Mouse (Mus musculus): Measurements from ENCODE around the gene Rpl4.
"Not testable (repeated sequence)": the region's sequence is repeated elsewhere in the genome, so short reads cannot be mapped to it uniquely, and the experiment has no call there.

The Rpl4 gene

DNA sequence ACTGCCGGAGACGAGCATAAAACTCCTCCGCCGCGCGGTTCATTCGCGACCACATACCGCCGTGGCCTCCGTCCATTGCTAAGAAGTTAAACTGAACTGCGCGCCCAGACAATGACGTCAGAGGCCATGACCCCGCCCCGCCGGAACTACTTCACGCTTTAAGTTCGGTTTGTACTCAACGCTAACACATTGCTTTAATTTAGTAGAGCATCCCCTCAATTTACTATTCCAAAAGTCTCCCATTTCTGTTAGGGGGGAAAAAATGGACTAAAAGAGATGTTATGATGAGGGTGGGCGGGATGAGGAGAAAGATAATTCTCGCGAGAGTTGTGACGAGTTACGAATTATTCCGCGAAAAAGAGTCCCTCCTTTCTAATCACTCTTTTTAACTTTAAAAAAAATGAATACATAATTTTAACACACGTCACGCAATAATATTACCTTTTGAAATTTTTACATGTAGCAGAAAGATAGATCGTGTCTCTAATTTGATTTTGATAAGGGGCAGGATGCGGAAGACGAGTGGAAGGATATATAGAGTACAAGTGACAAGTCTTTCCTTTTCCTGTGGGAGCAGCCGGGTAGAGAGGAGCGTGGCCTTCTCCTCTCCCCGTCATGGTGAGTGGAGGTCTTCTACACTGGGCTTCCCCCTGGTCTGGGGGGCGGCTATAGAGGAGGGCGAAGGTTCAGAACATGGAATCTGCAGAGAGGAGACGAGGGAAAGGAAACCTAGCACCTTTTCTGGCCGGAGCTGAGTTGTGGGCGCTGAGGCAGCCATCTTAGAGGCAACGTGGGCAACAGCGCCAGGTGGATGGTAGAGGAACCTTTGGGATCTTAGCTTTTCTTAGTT is at the start of gene Rpl4, which contains the start of gene Zwilch:
Rpl4 (plus strand) TSS at position 560 of the 850 bp plus-strand sequence.
Zwilch (minus strand) TSS at position 289 of the 850 bp plus-strand sequence.
- peak; percentile 75 for DNase-seq (ENCODE audit: low spot score)

GRCm38 (mm10) chr9:64124846-64125245 is 48.3 kb upstream of the Rpl4 start:
- DNase-seq (ENCODE audit: low spot score) = not testable (repeated sequence)

DNA sequence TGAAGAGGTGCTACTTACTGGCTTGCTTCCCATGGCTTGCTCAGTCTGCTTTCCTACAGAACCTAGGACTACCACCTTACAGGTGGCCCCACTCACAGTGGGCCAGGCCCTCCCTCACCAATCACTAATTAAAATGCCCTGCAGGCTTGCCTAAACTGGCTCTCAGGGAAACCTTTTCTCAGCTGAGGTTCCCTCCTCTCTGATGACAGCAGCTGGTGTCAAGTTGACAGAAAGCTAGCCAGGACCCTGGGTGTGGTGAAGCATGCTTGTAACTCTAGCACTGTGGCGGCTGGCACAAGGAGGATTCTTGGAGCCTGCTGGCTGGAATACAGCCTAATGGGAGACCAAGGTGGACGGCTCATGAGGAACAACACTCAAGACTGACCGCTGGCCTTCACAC is 47.9 kb upstream of the Rpl4 start:
- no peak for DNase-seq (ENCODE audit: low spot score)

- no peak for DNase-seq (ENCODE audit: low spot score)
Measured at GRCm38 (mm10) chr9:64126121-64126520, 47.1 kb upstream of the Rpl4 start.

GRCm38 (mm10) chr9:64131623-64132022 is 41.6 kb upstream of the Rpl4 start:
- no peak for DNase-seq (ENCODE audit: low spot score)

GRCm38 (mm10) chr9:64138896-64139295 is 34.3 kb upstream of the Rpl4 start:
- DNase-seq (ENCODE audit: low spot score) = peak; percentile 22

DNA sequence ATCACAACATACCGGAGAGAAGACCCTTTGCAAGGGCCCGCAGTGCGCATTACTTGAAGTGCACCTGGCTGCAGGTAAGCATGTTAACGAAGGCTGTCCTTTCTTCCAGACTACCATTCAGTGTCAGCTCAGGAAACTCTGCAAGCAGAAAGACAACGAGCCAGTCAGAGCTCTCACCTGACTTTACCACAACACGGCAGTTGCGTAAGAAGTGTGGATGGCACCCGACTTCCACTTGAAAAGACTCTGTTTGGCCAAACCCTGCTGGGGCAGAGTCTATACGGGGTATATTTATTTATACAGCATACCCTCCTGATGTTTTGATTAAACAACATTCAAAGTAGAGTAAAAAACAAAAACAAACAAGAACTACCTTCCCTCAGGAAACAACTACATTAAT is 33.3 kb upstream of the Rpl4 start:
- DNase-seq (ENCODE audit: low spot score) = no peak

DNA sequence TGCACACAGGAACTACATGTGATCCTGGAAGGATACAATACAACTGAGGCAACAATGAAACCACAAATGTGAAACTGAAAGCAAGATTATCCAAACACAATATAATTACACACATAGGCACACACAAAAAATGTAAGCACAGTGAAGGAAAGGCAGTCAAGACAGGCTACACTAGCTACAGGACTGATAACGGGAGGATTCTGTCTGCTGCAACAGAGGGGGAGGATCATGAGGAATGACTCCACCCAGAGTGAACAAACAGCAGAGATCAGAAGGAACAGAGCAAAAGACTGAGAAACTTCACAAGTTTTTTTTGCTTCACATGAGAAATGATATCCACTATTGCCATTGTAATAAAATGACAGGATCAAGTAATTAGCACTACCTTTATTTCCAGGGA is 16.5 kb upstream of the Rpl4 start:
- no peak for DNase-seq (ENCODE audit: low spot score)

GRCm38 (mm10) chr9:64160471-64160870 is 12.7 kb upstream of the Rpl4 start:
- DNase-seq (ENCODE audit: low spot score) = no peak

- DNase-seq (ENCODE audit: low spot score) = not testable (repeated sequence)
Measured at GRCm38 (mm10) chr9:64169967-64170366, 3.2 kb upstream of the Rpl4 start.

GRCm38 (mm10) chr9:64172145-64172815 is 895 bp upstream of the Rpl4 start:
- no peak for DNase-seq (ENCODE audit: low spot score)

GRCm38 (mm10) chr9:64173666-64174220 is 568 bp downstream of the Rpl4 start:
- no peak for DNase-seq (ENCODE audit: low spot score)

DNA sequence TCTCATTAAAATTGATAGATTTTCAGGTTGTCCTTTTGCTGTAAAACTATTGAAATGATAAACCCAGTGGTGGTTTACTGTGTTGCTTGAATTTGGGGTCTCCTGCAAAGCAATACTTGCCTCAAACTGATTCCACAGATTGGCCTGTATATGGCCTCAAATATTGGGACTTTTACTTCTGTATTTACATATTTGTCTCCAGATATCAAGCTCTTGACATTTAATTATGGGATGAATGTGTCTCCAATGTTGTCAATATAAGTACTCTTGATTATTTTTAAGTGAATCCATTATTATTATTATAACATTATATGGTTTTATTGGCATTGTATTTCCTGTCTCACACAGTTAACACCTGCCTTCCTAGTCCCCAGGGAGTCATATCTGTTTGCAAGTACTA is 1.2 kb downstream of the Rpl4 start:
- DNase-seq (ENCODE audit: low spot score) = no peak

- no peak for DNase-seq (ENCODE audit: low spot score)
Measured at GRCm38 (mm10) chr9:64174766-64175165, 1.6 kb downstream of the Rpl4 start.

DNA sequence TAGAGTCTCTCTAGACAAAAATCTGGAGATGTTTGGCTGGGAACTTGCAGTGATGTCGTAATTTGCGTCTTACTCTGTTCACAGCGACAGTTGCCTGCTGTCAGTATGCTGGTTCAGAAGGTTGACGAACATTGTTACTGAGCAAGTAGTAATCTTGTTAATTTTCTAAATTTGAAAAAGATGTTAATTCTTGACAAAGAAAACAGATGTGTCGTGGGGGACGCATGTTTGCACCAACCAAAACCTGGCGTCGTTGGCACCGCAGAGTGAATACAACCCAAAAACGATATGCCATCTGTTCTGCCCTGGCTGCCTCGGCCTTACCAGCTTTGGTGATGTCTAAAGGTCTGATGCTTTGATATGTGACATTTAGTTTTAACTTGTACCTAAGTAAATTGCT is 2.2 kb downstream of the Rpl4 start:
- no peak for DNase-seq (ENCODE audit: low spot score)

DNA sequence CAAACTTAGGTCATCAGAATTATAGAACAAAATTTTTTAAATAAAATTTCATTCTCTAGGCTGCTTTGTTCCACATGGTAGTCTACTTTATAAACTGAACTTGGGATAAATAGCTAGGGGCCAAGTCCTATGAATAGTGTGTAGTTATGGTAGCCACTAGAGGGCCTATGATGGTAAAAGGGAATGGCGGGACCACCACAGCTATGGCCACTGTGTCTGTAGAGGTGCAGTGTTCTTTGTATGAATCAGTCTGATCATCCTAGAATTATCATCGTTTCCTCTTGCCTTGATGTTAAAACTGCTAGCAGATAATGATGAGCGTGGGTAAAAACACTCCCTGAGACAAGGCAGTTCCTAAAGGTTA is 5.4 kb downstream of the Rpl4 start:
- no peak for DNase-seq (ENCODE audit: low spot score)

DNA sequence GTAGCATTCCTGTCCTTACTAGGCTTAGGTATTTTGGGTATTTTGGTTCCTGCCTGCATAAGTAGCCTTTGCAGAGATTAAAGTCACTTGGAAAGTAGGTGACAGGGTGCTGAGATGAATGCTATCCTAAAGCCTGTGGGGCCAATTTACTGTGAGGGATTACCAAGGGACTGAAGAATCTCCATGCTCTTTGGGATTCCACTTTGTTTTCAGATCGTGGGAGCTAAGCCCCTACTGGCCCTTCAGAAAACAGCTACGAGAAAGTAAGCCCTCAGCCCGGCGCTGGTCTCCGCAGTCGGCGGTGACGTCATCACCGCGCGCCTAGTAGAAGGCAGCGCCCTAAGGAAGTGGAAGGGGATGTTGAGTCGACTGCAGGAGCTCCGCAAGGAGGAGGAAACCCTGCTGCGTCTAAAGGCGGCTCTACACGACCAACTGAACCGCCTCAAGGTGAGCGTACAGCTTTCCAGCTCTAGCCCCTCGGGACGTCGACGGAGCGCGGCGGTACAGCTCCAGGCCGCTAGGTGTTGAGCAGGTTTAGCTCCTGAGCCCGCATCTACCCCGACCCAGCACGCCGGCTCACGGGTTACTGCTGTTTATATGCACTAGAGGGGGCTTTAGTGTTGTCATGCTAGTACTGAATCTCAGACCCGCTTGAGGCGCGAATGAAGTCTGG is 5.9 kb downstream of the Rpl4 start, which contains the start of gene Snapc5:
Snapc5 (plus strand) TSS at position 301 of the 673 bp plus-strand sequence.
- DNase-seq (ENCODE audit: low spot score) = peak; percentile 88

GRCm38 (mm10) chr9:64183295-64183694 is 10.1 kb downstream of the Rpl4 start:
- not testable (repeated sequence) for DNase-seq (ENCODE audit: low spot score)

DNA sequence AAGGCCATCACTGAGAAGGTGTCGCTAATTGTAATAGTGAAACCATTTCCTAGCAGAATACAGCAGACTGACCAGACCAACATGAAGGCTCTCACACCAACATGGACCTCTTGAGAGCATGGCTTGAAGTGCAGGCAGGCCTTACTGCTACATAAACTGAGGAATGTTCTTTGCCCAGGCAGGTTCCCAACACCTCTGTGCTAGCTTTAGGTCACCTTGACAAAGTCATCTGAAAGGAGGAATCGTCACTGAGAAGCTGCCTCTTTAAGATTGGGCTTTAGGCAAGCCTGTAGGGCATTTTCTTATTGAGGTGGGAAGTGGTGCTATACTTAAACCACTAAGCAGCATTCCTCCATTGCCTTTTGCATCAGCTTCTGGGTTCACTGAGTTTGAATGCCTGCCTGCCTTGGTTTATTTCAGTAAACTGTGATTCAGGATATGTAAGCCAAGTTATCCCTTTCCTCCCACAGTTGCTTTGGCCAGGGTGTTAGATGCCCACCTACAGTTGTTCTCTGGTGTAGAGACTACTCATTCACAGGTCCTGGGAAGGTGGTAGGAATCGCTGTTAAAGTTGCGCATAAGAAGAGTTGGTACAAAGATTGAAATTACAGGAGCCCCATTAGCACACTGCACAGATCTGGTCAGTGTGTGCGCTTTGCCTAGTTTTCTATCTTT is 11.1 kb downstream of the Rpl4 start:
- DNase-seq (ENCODE audit: low spot score) = no peak

GRCm38 (mm10) chr9:64193879-64194278 is 20.7 kb downstream of the Rpl4 start:
- no peak for DNase-seq (ENCODE audit: low spot score)

DNA sequence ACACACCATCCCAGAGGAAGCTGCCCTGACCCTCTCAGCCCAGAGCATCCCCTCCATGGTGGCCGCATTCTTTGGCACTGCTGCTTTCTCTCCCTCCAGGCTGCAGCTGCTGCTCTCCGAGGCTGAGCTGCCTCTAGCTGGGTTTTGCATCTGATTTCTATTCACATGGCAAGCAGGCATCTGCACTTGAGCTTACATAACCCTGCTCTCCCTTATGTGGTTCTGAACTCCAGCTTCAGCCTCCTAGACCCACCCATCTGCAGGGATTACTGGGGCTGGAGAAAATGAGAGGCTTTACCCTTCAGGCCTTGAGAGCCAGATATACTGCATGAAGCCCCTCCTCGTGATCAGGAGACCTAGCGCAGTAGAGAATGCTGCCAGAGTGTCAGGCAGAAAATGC is 22.4 kb downstream of the Rpl4 start:
- DNase-seq (ENCODE audit: low spot score) = no peak

DNA sequence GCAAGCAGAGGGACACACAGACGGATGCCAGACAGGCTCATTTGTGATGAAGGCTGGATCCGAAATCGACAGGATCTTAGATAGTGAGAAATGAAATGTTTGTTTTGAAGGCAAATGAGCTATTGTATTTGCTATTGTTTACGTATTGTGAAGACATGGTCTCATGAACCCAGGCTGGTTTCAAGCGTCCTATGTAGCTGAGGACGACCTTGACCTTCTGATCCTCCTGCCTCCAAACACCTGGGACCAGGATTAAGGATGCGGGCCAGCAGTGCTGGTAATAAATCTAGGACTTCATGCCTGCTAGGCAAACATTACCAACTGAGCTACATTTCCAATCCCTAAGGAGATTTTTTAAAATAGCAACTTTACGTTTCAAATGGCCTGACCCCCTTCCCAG is 24.3 kb downstream of the Rpl4 start:
- no peak for DNase-seq (ENCODE audit: low spot score)

Measured in ovary, postnatal 36 days (tissue).